Mouse (Mus musculus) cerebellum, adult 8-10 months (tissue): ENCODE results near the gene Adss.

Experiments
- DNase-seq: peaks from one replicate; pipeline ENCODE4 v3.0.0; 2022

Adss gene

DNA sequence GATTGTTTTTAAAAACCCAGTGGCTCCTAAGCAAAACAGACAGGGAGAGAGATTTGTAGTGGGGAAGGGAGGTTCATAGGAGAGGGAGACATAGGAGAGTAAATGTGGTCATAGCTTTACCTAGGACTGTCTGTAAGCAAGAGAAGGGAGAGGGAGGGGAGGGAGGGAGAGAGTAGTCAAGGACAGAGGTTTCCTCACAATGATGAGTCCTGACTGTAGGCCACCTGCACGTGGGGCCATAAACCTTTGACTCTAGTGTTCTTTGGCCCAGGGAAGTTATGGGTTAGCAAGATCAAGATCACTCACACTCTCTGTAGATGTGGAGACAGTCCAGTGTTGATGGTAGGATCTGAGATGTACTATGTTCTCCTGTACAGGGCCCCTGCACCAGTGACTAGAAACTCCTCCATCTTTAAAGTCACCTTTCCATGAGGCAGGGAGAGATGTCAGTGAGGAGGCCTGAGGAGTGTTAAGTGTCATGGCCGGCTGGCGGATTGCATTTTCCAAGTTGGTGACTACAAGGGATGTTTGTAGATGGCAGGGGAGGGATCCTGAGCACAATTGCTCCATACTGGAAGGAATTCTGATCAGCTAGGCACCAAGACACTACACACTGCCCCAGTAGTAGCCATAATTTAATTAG, 68.3 kb downstream of the Adss start:
- DNase-seq: no peak

- DNase-seq: no peak
Observed at GRCm38 (mm10) chr1:177726870-177727269, 69.4 kb downstream of the Adss start.

GRCm38 (mm10) chr1:177723786-177724185, 72.5 kb downstream of the Adss start:
- DNase-seq: no peak

- no peak for DNase-seq
Observed at GRCm38 (mm10) chr1:177719029-177719427, 77.3 kb downstream of the Adss start.

- no peak for DNase-seq
Observed at GRCm38 (mm10) chr1:177718340-177719028, 77.8 kb downstream of the Adss start.

GRCm38 (mm10) chr1:177717057-177717835, 79.1 kb downstream of the Adss start:
- no peak for DNase-seq

DNA sequence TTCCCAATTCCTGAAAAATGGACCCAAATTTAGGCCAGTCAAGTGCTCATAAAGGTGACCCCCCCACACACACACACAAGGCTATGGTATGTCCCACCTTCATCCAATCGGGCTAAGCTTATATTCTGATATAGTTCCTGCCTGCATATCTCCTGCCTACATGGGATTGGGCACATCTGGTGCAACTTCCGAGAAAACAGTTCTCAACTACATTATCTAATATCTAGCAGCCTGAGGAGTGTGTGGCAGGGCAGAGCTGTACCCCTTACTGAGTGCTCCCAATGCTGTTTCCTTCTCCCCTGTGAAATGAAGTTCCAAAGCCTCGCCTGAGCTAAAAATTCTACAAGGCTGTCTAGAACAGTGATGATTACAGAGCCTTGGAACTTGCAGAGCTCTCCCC, 79.9 kb downstream of the Adss start:
- no peak for DNase-seq

DNA sequence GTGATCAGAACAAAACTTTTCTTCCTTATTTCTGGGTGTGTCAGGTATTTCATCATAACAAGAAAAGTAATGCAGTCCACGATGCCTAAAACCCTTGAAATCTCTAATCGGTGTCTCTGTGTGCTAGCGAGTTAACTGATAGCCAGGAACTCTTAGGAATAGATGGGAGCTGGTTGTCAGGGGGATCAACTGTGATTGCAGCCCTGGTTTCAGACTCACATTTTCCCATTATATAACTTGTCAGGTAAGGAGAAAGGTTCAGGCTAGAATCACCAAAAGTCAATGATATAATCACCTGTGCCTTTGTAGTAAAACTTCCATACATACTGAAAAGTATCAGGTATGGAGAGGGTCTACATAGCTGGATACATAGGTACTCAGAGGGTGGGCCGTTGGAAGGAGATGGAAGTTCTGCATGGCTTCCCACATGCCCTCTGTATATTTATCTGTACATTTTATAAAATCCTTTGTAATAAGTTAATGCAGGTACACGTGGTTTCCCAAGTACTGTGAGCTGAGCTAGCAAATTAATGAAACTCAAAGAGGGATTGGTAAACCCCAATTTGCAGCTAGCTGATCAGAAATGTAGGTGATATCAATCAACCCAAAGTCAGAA, 81.8 kb downstream of the Adss start:
- DNase-seq: no peak

DNA sequence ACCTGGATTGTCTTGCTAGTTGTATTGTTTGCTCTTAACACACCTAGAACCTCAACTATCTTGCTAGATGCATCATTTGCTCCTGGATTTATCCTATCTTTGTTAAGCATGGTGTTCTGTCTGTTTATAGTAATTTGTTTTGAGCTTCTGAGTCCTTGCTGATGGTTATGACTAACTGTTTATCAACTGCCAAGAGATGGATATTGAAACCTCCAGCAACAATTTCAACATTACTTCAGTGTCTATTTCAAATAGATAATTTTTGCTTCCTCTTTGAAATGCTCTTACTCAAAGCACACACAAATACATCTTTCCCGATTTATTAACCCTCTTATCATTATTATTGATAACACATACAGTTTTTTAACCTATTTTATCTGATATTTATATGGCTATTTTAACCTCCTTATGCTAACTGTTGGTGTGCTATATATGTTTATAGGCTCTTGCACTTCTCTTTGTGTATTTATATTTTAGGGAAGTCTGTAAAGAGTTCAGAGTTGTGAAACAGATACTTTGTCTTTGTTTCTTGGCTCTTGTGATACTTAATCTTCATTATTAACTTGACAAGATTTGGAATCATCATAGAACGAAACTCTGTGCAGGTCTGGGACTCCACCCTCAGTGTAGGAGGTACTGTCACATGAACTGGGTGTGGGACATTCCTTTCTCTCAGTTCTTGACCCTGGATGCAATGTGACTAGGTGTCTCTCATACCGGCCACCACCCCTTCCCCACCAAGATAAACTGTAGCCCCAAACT, 82.5 kb downstream of the Adss start:
- DNase-seq: no peak
